Mouse (Mus musculus): ENCODE measurements at regions not wholly inside any gene's neighbourhood (a gene's known extent, or its start where the extent isn't known, plus 50 kb on each side); places are given as distances from the start of the nearest gene placed in this dataset.

- ATAC-seq (replicated peaks; ENCODE audit: extremely low read depth, insufficient read depth, low FRiP score) = no peak
- Histone ChIP-seq H3K9ac (ENCODE audit: low read length) (no peak overlapping the region), H3K27me3 (ENCODE audit: control insufficient read depth, insufficient read depth, low read length) (no peaks in the 10 kb centered on the region), H3K36me3 (ENCODE audit: control insufficient read depth, insufficient read depth) (no peaks in the 10 kb centered on the region), H3K27ac (ENCODE audit: low read length) (no peak overlapping the region), H3K4me3 (ENCODE audit: low read length) (no peak overlapping the region), H3K9me3 (replicated peaks; ENCODE audit: control insufficient read depth, low read length) (no peaks in the 10 kb centered on the region), H3K4me2 (ENCODE audit: low read depth, low read length) (no peak overlapping the region), H3K4me1 (ENCODE audit: control insufficient read depth, insufficient read depth, low read length) (no peaks in the 10 kb centered on the region)
- WGBS = 28% methylated on average over 4 of the region's 4 CpGs
Observed at GRCm38 (mm10) chr2:133614672-133615071, 62.7 kb downstream of the Bmp2 start.

- 79% methylated on average over 3 of the region's 3 CpGs for WGBS
- Histone ChIP-seq H3K4me2 (ENCODE audit: low read depth, low read length) (no peak overlapping the region), H3K4me1 (ENCODE audit: control insufficient read depth, insufficient read depth, low read length) (no peaks in the 10 kb centered on the region), H3K36me3 (ENCODE audit: control insufficient read depth, insufficient read depth) (no peaks in the 10 kb centered on the region), H3K4me3 (ENCODE audit: low read length) (no peak overlapping the region), H3K27ac (ENCODE audit: low read length) (no peak overlapping the region), H3K9me3 (replicated peaks; ENCODE audit: control insufficient read depth, low read length) (no peaks in the 10 kb centered on the region), H3K9ac (ENCODE audit: low read length) (no peak overlapping the region), H3K27me3 (ENCODE audit: control insufficient read depth, insufficient read depth, low read length) (no peaks in the 10 kb centered on the region)
- ATAC-seq (replicated peaks; ENCODE audit: extremely low read depth, insufficient read depth, low FRiP score) = no peak
Observed at GRCm38 (mm10) chr2:133615299-133615698, 63.3 kb downstream of the Bmp2 start.

GRCm38 (mm10) chr2:133617317-133617835 is 65.4 kb downstream of the Bmp2 start:
- H3K4me3 ChIP-seq (ENCODE audit: low read length) = no peak overlapping the region
- H3K4me2 ChIP-seq (ENCODE audit: low read depth, low read length) = no peak overlapping the region
- no peaks in the 10 kb centered on the region for H3K4me1 ChIP-seq (ENCODE audit: control insufficient read depth, insufficient read depth, low read length)
- 58% methylated on average over 3 of the region's 3 CpGs for whole genome bisulfite sequencing
- H3K27me3 ChIP-seq (ENCODE audit: control insufficient read depth, insufficient read depth, low read length) = no peaks in the 10 kb centered on the region
- no peak overlapping the region for H3K27ac ChIP-seq (ENCODE audit: low read length)
- ATAC-seq (replicated peaks; ENCODE audit: extremely low read depth, insufficient read depth, low FRiP score) = no peak
- no peaks in the 10 kb centered on the region for H3K36me3 ChIP-seq (ENCODE audit: control insufficient read depth, insufficient read depth)
- H3K9me3 ChIP-seq (replicated peaks; ENCODE audit: control insufficient read depth, low read length) = no peaks in the 10 kb centered on the region
- no peak overlapping the region for H3K9ac ChIP-seq (ENCODE audit: low read length)

DNA sequence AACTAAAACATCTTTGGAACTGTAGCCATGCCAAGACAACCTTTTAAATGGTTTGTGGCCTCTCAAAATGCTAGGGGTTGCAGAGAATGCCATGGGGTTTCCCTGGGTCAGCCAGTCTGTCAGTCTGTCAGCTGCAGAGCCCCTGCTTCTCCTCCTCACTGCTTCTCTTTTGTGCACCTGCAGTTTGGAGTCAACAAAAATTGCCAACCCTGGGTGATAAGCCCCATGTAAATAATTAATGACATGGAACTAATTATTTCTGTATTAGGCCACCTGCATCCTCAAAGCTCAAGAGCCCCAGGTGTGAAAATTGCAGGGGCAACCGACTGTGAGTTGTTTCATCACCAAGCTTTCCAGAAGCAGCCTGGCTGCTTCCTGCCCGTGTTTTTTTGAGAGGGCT is 70.6 kb downstream of the Bmp2 start:
- no peak overlapping the region for H3K27ac ChIP-seq (ENCODE audit: low read length)
- no peaks in the 10 kb centered on the region for H3K4me1 ChIP-seq (ENCODE audit: control insufficient read depth, insufficient read depth, low read length)
- H3K4me3 ChIP-seq (ENCODE audit: low read length) = no peak overlapping the region
- 29% methylated on average over 2 of the region's 2 CpGs for WGBS
- H3K9me3 ChIP-seq (replicated peaks; ENCODE audit: control insufficient read depth, low read length) = no peaks in the 10 kb centered on the region
- H3K9ac ChIP-seq (ENCODE audit: low read length) = no peak overlapping the region
- no peak overlapping the region for H3K4me2 ChIP-seq (ENCODE audit: low read depth, low read length)
- H3K27me3 ChIP-seq (ENCODE audit: control insufficient read depth, insufficient read depth, low read length) = no peaks in the 10 kb centered on the region
- ATAC-seq (replicated peaks; ENCODE audit: extremely low read depth, insufficient read depth, low FRiP score) = no peak
- H3K36me3 ChIP-seq (ENCODE audit: control insufficient read depth, insufficient read depth) = no peaks in the 10 kb centered on the region

- 56% methylated on average over 2 of the region's 2 CpGs for WGBS
- Histone ChIP-seq H3K9ac (ENCODE audit: low read length) (no peak overlapping the region), H3K27ac (ENCODE audit: low read length) (no peak overlapping the region), H3K9me3 (replicated peaks; ENCODE audit: control insufficient read depth, low read length) (no peaks in the 10 kb centered on the region), H3K27me3 (ENCODE audit: control insufficient read depth, insufficient read depth, low read length) (no peaks in the 10 kb centered on the region), H3K4me2 (ENCODE audit: low read depth, low read length) (no peak overlapping the region), H3K4me3 (ENCODE audit: low read length) (no peak overlapping the region), H3K36me3 (ENCODE audit: control insufficient read depth, insufficient read depth) (no peaks in the 10 kb centered on the region), H3K4me1 (ENCODE audit: control insufficient read depth, insufficient read depth, low read length) (no peaks in the 10 kb centered on the region)
- ATAC-seq (replicated peaks; ENCODE audit: extremely low read depth, insufficient read depth, low FRiP score) = no peak
Observed at GRCm38 (mm10) chr2:133625542-133625941, 73.6 kb downstream of the Bmp2 start.

DNA sequence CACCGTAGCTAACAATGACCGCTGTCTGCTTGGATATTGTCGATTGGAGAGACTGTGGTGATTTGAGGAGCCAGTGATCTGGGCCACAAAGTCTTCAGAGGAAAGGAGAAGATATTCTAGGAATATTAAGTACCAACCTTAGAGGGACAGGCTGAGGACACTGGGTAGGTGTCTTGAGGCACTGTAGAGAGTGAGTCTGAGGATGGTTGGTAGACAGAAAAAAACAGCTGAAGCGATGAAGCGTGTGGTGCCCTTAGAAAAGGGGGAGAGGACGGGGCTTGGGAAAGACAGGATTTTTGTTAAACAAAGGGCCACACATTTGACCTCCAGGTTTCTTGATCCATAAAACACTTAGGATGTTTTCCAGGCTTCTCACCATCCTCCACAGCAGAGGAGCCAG is 76.9 kb downstream of the Bmp2 start:
- Histone ChIP-seq H3K4me2 (ENCODE audit: low read depth, low read length) (no peak overlapping the region), H3K4me1 (ENCODE audit: control insufficient read depth, insufficient read depth, low read length) (no peaks in the 10 kb centered on the region), H3K9ac (ENCODE audit: low read length) (no peak overlapping the region), H3K4me3 (ENCODE audit: low read length) (no peak overlapping the region), H3K27me3 (ENCODE audit: control insufficient read depth, insufficient read depth, low read length) (no peaks in the 10 kb centered on the region), H3K36me3 (ENCODE audit: control insufficient read depth, insufficient read depth) (no peaks in the 10 kb centered on the region), H3K27ac (ENCODE audit: low read length) (no peak overlapping the region), H3K9me3 (replicated peaks; ENCODE audit: control insufficient read depth, low read length) (no peaks in the 10 kb centered on the region)
- ATAC-seq (replicated peaks; ENCODE audit: extremely low read depth, insufficient read depth, low FRiP score) = no peak
- 93% methylated on average over 6 of the region's 6 CpGs for WGBS

DNA sequence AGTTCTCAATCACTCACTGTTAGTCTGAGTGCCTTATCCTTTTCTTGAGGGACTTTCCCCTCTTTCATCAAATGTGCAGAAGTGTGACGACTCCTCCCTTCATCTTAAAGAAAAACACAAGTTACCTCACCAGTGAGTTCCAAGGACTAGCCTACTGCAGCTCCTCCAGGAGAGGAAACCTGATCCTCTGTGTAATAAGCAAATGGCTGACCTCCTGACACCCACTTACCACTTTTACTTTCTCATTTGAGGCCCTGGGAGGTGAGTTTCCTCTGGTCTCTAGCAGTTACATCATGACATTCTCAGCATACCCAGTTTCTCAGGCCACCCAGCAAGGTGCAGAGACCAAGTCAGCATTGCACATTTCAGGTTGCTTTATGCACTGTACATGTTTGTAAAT is 83.5 kb downstream of the Bmp2 start:
- H3K27ac ChIP-seq (ENCODE audit: low read length) = no peak overlapping the region
- no peak overlapping the region for H3K4me2 ChIP-seq (ENCODE audit: low read depth, low read length)
- WGBS = 11% methylated on average over 1 of the region's 1 CpGs
- no peaks in the 10 kb centered on the region for H3K27me3 ChIP-seq (ENCODE audit: control insufficient read depth, insufficient read depth, low read length)
- H3K9me3 ChIP-seq (replicated peaks; ENCODE audit: control insufficient read depth, low read length) = no peaks in the 10 kb centered on the region
- H3K4me1 ChIP-seq (ENCODE audit: control insufficient read depth, insufficient read depth, low read length) = no peaks in the 10 kb centered on the region
- ATAC-seq (replicated peaks; ENCODE audit: extremely low read depth, insufficient read depth, low FRiP score) = no peak
- H3K4me3 ChIP-seq (ENCODE audit: low read length) = no peak overlapping the region
- H3K36me3 ChIP-seq (ENCODE audit: control insufficient read depth, insufficient read depth) = no peaks in the 10 kb centered on the region
- no peak overlapping the region for H3K9ac ChIP-seq (ENCODE audit: low read length)

- Histone ChIP-seq H3K36me3 (ENCODE audit: control insufficient read depth, insufficient read depth) (no peaks in the 10 kb centered on the region), H3K27ac (ENCODE audit: low read length) (no peak overlapping the region), H3K4me2 (ENCODE audit: low read depth, low read length) (no peak overlapping the region), H3K4me1 (ENCODE audit: control insufficient read depth, insufficient read depth, low read length) (no peaks in the 10 kb centered on the region), H3K9me3 (replicated peaks; ENCODE audit: control insufficient read depth, low read length) (no peaks in the 10 kb centered on the region), H3K27me3 (ENCODE audit: control insufficient read depth, insufficient read depth, low read length) (no peaks in the 10 kb centered on the region), H3K4me3 (ENCODE audit: low read length) (no peak overlapping the region), H3K9ac (ENCODE audit: low read length) (no peak overlapping the region)
- WGBS = 82% methylated on average over 6 of the region's 6 CpGs
- no peak for ATAC-seq (replicated peaks; ENCODE audit: extremely low read depth, insufficient read depth, low FRiP score)
Observed at GRCm38 (mm10) chr2:133649874-133650481, 98.0 kb downstream of the Bmp2 start.

GRCm38 (mm10) chr2:133666331-133667054 is 114.5 kb downstream of the Bmp2 start:
- WGBS = 84% methylated on average over 9 of the region's 9 CpGs
- no peaks in the 10 kb centered on the region for H3K4me1 ChIP-seq (ENCODE audit: control insufficient read depth, insufficient read depth, low read length)
- H3K27ac ChIP-seq (ENCODE audit: low read length) = no peak overlapping the region
- H3K9me3 ChIP-seq (replicated peaks; ENCODE audit: control insufficient read depth, low read length) = no peaks in the 10 kb centered on the region
- no peak overlapping the region for H3K4me2 ChIP-seq (ENCODE audit: low read depth, low read length)
- ATAC-seq (replicated peaks; ENCODE audit: extremely low read depth, insufficient read depth, low FRiP score) = no peak
- no peak overlapping the region for H3K9ac ChIP-seq (ENCODE audit: low read length)
- no peak overlapping the region for H3K4me3 ChIP-seq (ENCODE audit: low read length)
- H3K27me3 ChIP-seq (ENCODE audit: control insufficient read depth, insufficient read depth, low read length) = no peaks in the 10 kb centered on the region
- H3K36me3 ChIP-seq (ENCODE audit: control insufficient read depth, insufficient read depth) = no peaks in the 10 kb centered on the region
